Mouse (Mus musculus) neural tube, embryonic 10.5 days (tissue): Measurements from ENCODE around the gene Pard3.
A peak's percentile ranks its signal among the peaks of the same experiment; 100 is the strongest.
"Not testable (repeated sequence)": the region's sequence is repeated elsewhere in the genome, so short reads cannot be mapped to it uniquely, and the experiment has no call there.

Source experiments
- DNase-seq: peaks from one replicate; pipeline ENCODE4 v3.0.0-alpha.2; 2017; ENCODE audit warnings: low spot score; ENCODE audit errors: extremely low spot score

Pard3 gene

DNA sequence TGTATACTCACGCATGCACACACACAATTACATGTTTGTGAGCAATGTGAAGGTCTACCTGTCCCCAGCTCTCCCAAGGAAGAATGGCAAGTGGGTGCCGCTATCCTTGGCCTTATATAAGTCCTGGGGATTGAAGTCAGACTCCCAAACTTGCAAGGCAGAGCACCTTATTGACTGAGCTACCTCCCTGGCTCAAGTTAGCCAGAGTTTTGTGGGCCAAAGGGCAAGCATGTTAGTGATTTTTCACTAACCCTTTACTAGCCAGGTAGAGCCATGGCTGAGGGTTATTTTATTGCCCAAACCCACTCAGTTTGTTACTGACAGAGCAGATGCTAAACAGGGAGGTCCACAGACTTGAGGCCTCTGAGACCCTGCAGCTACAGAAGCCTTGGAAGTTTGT is 73.1 kb downstream of the Pard3 start:
- DNase-seq, result no peak

GRCm38 (mm10) chr8:127139154-127139553 is 75.5 kb downstream of the Pard3 start:
- peak; percentile 68 for DNase-seq

- DNase-seq, result no peak
Measured at GRCm38 (mm10) chr8:127140945-127141344, 77.3 kb downstream of the Pard3 start.

GRCm38 (mm10) chr8:127143641-127144040 is 79.9 kb downstream of the Pard3 start:
- no peak for DNase-seq

DNA sequence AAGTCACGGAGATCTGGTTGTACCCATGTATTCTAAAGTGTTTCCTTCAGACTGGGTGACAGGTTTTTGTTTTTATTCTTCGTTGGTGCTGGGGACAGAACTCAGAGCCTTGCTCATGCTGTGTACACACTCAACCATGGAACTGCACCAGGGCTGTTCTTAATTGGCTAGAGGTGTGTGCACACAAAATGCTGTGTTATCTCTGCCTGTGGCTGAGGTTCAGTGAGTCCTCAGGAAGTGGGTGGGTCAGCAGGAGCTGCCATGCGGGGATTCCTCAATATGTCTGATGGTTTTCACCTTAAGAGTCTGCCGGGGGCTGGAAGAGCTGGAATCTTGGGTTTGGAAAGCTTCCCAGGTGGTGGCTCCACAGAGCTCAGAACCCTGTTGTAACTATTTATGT is 80.9 kb downstream of the Pard3 start:
- no peak for DNase-seq

GRCm38 (mm10) chr8:127145135-127145534 is 81.4 kb downstream of the Pard3 start:
- no peak for DNase-seq

DNA sequence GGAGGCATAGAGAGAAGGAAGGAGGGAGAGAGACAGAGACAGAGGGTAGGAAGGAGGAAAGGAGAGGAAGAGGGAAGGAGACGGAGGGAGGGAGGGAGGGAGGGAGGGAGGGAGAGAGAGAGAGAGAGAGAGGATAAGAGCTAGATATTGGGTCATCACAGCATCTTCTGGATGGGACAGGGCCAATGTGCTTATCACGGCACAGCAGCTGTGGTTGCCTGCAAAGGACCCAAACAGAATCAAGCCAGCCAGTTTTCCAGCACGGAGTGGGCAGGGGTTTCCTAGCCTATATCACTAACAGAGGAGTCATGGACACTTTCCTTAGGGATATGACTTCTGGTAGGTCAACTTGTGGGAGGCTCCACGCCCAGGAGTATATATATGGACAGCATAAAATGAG is 82.4 kb downstream of the Pard3 start:
- no peak for DNase-seq

GRCm38 (mm10) chr8:127148821-127149220 is 85.1 kb downstream of the Pard3 start:
- DNase-seq, result no peak

DNA sequence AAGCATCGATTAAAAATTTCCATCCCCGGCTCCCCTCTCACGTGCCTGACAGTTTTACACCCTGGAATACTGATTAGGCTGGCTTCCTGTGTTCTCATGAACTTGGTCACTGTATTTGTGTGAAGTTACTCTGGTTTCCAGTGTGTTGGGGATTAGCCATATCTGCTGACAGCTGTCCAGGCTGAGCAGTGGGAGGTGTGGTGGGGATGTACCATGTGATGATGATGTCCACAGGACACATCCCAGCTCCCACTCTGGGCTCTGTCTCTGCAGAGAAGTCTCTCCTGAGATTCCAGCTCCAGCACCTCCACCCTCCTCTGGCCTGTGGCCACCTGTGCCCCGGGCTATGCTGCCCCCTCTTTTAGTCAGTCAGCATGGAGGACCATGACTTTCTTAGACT is 87.0 kb downstream of the Pard3 start:
- DNase-seq, result no peak

DNA sequence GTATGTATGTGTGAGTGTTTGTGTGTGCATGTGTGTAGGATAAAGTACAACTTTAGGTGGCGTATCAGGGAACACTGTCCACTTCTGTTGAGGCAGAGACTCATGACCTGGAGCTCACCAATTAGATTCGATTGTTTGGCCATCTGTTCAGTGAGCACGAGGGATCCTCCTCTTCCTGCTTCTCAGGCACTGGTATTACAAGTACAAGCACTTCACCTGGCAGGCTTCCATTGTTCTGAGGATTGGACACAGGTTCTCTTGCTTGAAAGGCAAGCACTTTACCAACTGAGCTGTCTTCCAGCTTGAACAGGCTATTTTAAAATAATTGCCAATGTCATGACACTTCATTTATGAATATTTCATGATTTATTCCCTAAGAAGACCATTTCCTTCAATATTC is 88.0 kb downstream of the Pard3 start:
- DNase-seq, result no peak

DNA sequence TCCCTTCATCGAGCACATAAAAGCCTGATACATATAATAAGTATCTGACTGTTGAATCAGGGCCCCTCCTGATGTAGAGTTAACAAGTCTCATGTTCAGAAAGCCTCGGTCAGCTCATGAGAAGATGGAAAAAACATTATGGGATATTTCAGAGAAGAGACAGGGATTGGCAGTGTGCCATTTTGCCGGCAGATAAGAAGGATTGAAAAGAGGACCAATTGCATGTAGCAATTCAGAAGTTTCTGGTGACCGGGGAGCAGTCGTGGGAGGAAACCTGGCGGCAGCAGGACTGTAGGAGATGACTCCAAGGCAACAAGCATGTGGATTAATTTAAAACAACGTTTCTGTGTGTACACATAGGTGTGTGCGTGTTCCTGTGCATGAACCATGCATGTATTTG is 93.4 kb downstream of the Pard3 start:
- no peak for DNase-seq

GRCm38 (mm10) chr8:127159421-127159966 is 95.8 kb downstream of the Pard3 start:
- no peak for DNase-seq

- DNase-seq, result no peak
Measured at GRCm38 (mm10) chr8:127161854-127162253, 98.2 kb downstream of the Pard3 start.

GRCm38 (mm10) chr8:127162821-127163220 is 99.1 kb downstream of the Pard3 start:
- DNase-seq, result no peak

- DNase-seq, result no peak
Measured at GRCm38 (mm10) chr8:127164326-127165280, 100.9 kb downstream of the Pard3 start.

DNA sequence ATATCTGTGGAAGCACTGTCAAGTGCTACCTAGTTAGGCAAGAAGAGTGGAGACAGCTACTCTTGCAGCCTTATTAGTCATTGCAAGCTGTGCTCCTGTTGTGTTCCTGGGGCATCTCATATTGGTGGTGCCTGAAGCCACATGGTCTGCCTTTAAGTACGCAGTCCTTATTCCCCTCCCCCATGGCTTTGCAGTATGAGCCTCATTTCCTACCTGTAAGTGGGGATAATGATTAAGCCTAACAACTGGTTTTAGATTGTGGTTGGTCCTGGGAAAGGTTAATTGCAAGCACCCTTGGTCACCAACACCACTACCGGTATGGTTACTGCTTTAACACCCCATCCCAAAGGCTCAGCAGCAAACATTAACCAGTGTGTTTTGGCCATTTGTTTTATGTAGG is 104.8 kb downstream of the Pard3 start:
- DNase-seq, result no peak

DNA sequence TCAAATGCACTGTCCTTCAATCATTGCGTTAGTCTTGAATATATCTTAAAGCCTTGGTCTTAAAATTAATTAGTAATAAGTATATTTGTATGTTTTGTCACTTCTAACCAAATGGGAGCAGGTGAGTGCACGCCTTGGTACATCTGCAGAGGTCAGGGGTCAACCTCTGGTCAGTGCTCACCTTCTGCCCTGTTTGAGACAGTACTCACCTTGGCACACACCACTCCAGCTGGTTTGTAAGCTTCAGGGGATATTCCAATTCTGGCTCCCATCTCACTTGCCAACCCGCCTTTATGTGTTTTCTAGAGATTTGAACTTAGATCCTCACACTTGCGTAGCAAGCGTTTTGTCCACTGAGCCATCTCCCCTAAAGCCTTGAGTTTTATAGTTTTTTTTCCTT is 105.7 kb downstream of the Pard3 start:
- DNase-seq, result no peak

- not testable (repeated sequence) for DNase-seq
Measured at GRCm38 (mm10) chr8:127170372-127170771, 106.7 kb downstream of the Pard3 start.

GRCm38 (mm10) chr8:127170930-127171329 is 107.2 kb downstream of the Pard3 start:
- DNase-seq, result no peak

GRCm38 (mm10) chr8:127173483-127173882 is 109.8 kb downstream of the Pard3 start:
- no peak for DNase-seq

GRCm38 (mm10) chr8:127174411-127174810 is 110.7 kb downstream of the Pard3 start:
- no peak for DNase-seq

- DNase-seq, result no peak
Measured at GRCm38 (mm10) chr8:127175160-127175836, 111.6 kb downstream of the Pard3 start.
